Mouse (Mus musculus): ENCODE results near the gene D5Ertd579e.

DNA sequence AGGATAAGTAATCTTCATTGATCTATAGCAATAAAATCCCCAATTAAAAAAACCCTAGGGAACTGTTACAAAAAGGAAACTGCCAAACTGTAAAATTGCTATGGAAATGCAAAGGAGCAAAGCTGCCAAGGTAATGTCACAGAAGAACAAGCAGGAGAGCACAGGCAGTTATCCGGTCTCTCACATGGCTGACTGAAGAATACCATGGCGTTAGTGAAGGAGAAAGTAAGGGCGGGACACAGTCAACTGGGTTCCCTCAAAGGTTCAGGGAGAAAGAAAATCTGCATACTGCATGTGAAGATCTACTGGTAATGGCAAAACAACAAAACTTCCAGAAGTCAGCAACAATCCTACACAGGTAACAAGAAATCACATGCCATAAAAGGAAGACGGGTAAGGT is 139.5 kb downstream of the D5Ertd579e start:
- TF ChIP-seq CTCF (IDR thresholded peaks at IDR 0.05; ENCODE audit: low read depth, low read length) (no peak), POLR2A (IDR thresholded peaks at IDR 0.05; ENCODE audit: borderline replicate concordance, low read depth, low read length) (no peak)
